Mouse (Mus musculus) forebrain, embryonic 16.5 days (tissue): ENCODE results near the gene Hist1h2bk. TPM values are rescaled to one million over a fixed set of nuclear protein-coding genes. Genes with fewer than 3 reads are reported as not detected.
A peak's percentile ranks its signal among the peaks of the same experiment; 100 is the strongest.

ENCODE experiments used
- ATAC-seq: fragments of 200-750 bp; cut with Nextera tagmentation; 2 replicates; pipeline ENCODE4 v1.8.0; 2017; ENCODE audit warnings: mild to moderate bottlenecking, moderate library complexity
- H3K27ac ChIP-seq: fragments of 300-500 bp; sonication (generic); 2 replicates; pipeline ENCODE4 v1.5.1; 2014; ENCODE audit warnings: low read length, control low read depth
- H3K27me3 ChIP-seq: fragments of 300-500 bp; sonication (generic); replicated peaks from 2 replicates; pipeline ENCODE4 v1.6.1; 2014; ENCODE audit warnings: low read length; ENCODE audit not compliant: control insufficient read depth, insufficient read depth
- H3K36me3 ChIP-seq: fragments of 300-500 bp; sonication (generic); 2 replicates; pipeline ENCODE4 v1.6.1; 2014; ENCODE audit not compliant: control insufficient read depth, insufficient read depth
- H3K4me1 ChIP-seq: fragments of 300-500 bp; sonication (generic); replicated peaks from 2 replicates; pipeline ENCODE4 v1.6.1; 2014; ENCODE audit warnings: low read length; ENCODE audit not compliant: control insufficient read depth, insufficient read depth
- H3K4me2 ChIP-seq: fragments of 300-500 bp; sonication (generic); 2 replicates; pipeline ENCODE4 v1.6.1; 2014; ENCODE audit warnings: mild to moderate bottlenecking, low read length, control low read depth
- H3K4me3 ChIP-seq: fragments of 300-500 bp; sonication (generic); replicated peaks from 2 replicates; pipeline ENCODE4 v1.5.1; 2014; ENCODE audit warnings: mild to moderate bottlenecking, low read length, control low read depth
- H3K9ac ChIP-seq: fragments of 300-500 bp; sonication (generic); replicated peaks from 2 replicates; pipeline ENCODE4 v1.6.1; 2014; ENCODE audit warnings: low read depth, low read length, control low read depth
- H3K9me3 ChIP-seq: fragments of 300-500 bp; sonication (generic); 2 replicates; pipeline ENCODE4 v1.6.1; 2016; ENCODE audit warnings: low read length; ENCODE audit not compliant: control insufficient read depth
- WGBS: fragments of 180-500 bp; shearing (Covaris S2); extraction: QIAGEN DNeasy Blood & Tissue Kit; methylation state at CpG from one replicate; pipeline ENCODE4 v1.1.7; 2014; 5-methylcytosine and 5-hydroxymethylcytosine counted together
- polyA plus RNA-seq: library from polyadenylated mRNA; unstranded; fragments of >200 nt; fragmentation: Nextera tagmentation; extraction: Ambion mirVana; gene quantifications from 2 replicates; pipeline ENCODE4 v1.2.1, GENCODE M21; 2015

Gene Hist1h2bk
- polyA plus RNA-seq, 1 experiment from 2014 or later: 3.3 TPM

DNA sequence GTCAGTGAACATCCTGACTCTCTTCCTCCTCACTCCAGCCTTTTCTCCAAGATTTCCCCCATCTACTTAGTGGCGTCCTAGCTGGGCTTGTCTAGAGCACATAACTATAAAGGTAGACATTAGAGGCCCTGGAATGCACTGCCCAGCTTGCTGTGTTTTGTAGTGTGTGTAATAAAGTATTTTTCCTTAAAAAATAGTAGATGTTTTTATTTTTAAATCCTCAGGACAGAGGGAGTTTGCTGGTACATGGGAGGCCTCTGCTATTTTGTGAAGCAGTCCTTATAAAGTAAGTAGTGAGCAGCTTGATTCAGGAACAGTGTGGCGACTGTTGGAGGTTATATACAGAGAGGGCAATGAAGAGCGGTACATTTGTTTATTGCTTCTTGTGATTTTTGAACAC lies 27.0 kb upstream of the Hist1h2bk start:
- Histone ChIP-seq H3K27me3 (peaks cover 77% of the 10 kb centered on the region), H3K9me3 (no peaks in the 10 kb centered on the region), H3K27ac (no peak overlapping the region), H3K9ac (no peak overlapping the region), H3K36me3 (no peaks in the 10 kb centered on the region), H3K4me3 (no peak overlapping the region), H3K4me2 (no peak overlapping the region), H3K4me1 (peaks cover 16% of the 10 kb centered on the region)
- 81% methylated on average over 3 of the region's 3 CpGs for WGBS
- no peak for ATAC-seq

DNA sequence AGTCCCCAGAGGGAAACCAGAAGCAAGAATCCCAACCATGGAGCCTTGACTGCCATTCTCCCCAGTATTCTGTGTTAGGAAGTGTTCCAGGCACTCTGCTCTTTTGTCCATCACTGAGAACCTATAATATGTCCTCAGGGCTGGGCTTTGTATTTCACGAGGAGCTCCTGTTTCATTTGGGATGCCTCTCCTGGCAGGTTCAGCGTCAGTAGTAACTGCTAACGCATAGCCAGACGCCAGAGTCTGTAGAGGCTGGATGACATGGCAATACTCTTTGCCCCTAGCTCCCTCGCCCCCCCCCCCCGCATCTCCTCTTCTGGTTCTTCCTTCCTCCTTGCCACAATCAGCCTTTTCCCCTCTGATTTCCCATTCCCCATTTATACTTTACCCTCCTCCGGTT lies 26.0 kb upstream of the Hist1h2bk start, which contains the start of gene Prss16:
TSS of gene Prss16 (minus strand) at position 101 of the 400 bp plus-strand sequence.
- Histone ChIP-seq H3K4me1 (peaks cover 16% of the 10 kb centered on the region), H3K9me3 (no peaks in the 10 kb centered on the region), H3K36me3 (no peaks in the 10 kb centered on the region), H3K27ac (no peak within 1 kb of the TSS), H3K9ac (no peak within 1 kb of the TSS), H3K27me3 (peaks cover 74% of the 10 kb centered on the region), H3K4me3 (no peak within 1 kb of the TSS), H3K4me2 (no peak within 1 kb of the TSS)
- ATAC-seq: no peak
- 29% methylated on average over 6 of the region's 7 CpGs for WGBS

DNA sequence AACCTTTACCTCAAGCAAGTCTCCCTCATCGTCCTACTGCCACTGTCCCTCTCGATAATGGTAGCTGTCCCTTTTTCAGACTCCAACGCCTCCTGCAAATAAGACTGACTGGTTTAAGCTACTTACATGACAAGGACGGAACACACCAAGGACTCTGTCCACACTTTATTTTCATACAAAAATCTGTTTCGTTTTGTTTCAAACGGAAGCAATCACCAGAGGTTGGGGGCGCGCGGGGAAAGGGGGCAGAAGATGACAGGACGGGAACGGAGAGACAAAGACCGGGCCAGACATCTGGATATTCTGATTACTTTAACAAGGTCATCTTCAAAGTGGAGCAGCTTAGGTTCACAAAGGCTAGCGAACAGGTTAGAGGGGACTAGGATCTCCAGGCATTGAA lies 22.0 kb upstream of the Hist1h2bk start:
- no peak overlapping the region for H3K27ac ChIP-seq
- H3K36me3 ChIP-seq: no peaks in the 10 kb centered on the region
- peaks cover 69% of the 10 kb centered on the region for H3K27me3 ChIP-seq
- H3K9ac ChIP-seq: no peak overlapping the region
- H3K9me3 ChIP-seq: peaks cover 4% of the 10 kb centered on the region; the same call in 1 of the 2 replicates
- WGBS: 17% methylated on average over 13 of the region's 13 CpGs
- no peak overlapping the region for H3K4me2 ChIP-seq
- no peak for ATAC-seq
- H3K4me3 ChIP-seq: no peak overlapping the region
- no peaks in the 10 kb centered on the region for H3K4me1 ChIP-seq

DNA sequence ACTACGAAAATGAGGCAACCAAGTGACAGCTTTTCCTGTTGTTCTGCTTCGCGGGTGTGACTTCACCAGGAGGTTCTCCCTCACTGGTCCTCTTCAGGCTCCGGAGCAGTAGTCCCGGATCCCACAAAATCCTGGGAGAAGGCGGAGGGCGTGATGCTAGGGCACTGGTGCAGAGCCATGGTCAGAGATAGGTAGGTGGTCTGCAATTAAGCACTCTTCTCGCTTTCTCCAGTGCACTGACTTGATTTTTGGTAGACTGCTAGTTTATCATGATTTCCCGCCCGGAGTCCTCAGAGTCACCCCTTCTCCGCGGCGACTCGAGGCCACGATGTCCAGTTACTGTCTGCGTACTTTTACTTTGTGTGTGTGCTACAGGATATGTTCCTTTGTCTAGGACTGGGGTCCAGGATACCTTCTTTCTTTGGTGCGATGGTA lies 21.2 kb upstream of the Hist1h2bk start:
- ATAC-seq: no peak
- peaks cover 69% of the 10 kb centered on the region for H3K27me3 ChIP-seq
- WGBS: 18% methylated on average over 17 of the region's 17 CpGs
- peaks cover 4% of the 10 kb centered on the region; the same call in 1 of the 2 replicates for H3K9me3 ChIP-seq
- H3K27ac ChIP-seq: no peak overlapping the region
- no peak overlapping the region for H3K9ac ChIP-seq
- no peaks in the 10 kb centered on the region for H3K4me1 ChIP-seq
- no peak overlapping the region for H3K4me2 ChIP-seq
- no peak overlapping the region for H3K4me3 ChIP-seq
- no peaks in the 10 kb centered on the region for H3K36me3 ChIP-seq

DNA sequence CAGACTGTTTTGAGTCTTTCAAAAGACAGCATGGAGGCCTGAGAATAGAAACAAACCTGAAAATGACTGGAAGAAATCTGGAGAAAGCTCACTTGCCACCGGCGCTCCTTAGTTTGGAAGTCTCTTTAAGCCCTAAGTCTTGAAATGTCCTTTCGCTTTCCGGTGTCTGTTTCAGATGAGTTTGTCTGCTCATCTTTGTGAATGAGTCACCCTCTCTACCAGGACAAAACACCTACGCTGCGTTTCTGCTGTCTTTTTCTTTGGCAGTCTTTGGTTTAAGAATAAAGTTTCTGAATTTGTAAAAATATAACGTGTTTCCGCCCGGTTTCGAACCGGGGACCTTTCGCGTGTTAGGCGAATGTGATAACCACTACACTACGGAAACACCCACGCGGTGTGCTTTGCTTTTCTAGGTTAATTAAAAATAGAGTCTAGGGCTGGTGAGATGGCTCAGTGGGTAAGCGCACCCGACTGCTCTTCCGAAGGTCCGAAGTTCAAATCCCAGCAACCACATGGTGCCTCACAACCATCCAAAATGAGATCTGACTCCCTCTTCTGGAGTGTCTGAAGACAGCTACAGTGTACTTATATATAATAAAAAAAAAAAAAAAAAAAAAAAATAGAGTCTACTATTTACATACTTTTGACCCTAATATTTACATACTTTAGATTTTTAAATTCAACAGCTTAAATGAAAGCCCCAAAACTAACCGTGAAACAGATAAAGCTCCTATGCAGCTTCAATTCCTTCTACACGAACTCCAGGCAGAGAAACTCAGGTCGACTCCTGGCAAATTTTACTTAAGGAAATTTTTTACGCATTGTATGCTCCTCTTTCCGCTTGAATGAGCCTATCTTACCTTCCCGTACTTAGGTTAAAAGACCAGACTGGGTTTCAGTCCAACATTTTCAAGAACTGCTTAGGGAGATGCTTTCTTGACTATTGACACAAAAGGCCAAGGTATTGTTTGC lies 19.9 kb upstream of the Hist1h2bk start:
- H3K36me3 ChIP-seq: no peaks in the 10 kb centered on the region
- peaks cover 10% of the 10 kb centered on the region for H3K4me1 ChIP-seq
- WGBS: 14% methylated on average over 27 of the region's 27 CpGs
- no peak overlapping the region for H3K27ac ChIP-seq
- ATAC-seq: peak; percentile 78
- peaks cover 62% of the 10 kb centered on the region for H3K27me3 ChIP-seq
- peaks cover 4% of the 10 kb centered on the region; the same call in 1 of the 2 replicates for H3K9me3 ChIP-seq
- H3K4me2 ChIP-seq: no peak overlapping the region
- H3K9ac ChIP-seq: no peak overlapping the region
- no peak overlapping the region for H3K4me3 ChIP-seq

DNA sequence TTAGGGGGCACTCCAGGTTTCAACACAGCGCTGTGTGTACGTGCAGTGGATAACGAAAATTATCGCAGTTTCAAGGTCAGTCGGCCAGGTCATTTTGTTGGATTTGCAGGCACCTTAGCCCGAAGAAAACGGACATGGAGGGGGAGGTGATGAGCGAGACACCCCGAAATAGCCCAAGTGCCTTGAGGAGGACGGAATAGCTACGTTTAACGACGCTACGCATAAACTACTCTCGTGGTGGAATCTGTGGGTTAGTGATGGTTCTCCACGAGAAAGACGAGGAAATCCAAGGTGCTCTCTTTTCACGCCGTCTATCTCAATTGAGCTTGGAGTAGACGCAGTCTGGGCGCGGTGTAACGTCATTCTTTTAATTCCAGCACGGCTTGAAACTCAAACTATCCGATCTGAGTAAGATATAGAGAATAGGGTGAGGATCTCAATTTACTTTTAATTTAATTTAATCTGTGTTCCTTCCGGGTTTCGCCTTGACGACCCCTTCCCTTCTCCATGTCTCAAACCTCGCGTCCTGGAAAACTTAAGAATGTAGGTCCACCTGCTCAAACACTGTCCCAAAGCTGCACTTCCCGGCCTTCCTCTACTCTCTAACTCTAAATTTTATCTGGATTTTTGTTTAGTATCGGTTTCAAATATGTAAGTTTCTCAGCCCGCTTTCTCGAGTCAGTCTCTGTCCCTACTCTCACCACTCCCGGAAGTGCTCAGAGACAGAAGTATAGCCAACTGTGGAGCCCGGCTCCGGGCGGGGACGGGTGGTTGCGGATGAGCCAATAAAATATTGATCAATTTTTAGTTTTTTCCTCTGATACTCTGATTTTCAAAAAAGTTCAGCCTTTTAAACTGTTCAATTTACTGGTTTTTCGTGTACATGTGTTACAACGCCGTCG lies 15.5 kb upstream of the Hist1h2bk start:
- H3K27me3 ChIP-seq: peaks cover 33% of the 10 kb centered on the region

DNA sequence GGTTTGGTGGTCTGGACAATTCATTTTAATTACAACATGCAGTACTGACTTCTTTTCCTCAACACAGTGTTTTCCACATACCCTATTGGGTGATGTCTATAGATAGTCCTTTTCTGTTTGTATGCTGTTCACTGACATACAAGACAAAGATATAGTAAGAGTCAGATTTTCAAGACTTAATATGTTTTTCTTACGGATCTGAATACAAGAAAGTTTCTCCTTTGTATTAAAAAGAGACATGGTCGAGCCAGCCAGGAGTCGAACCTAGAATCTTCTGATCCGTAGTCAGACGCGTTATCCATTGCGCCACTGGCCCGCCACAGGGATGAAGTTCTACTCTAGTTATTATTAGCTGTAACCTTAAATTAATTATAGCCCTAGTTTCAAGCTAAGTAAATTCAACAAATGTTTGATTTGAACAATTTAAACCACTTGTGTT lies 14.8 kb upstream of the Hist1h2bk start:
- Histone ChIP-seq H3K36me3 (no peaks in the 10 kb centered on the region), H3K4me2 (peak overlapping the region; percentile 50), H3K27ac (no peak overlapping the region), H3K4me3 (peak overlapping the region; percentile 44), H3K4me1 (peaks cover 20% of the 10 kb centered on the region), H3K9ac (no peak overlapping the region), H3K9me3 (no peaks in the 10 kb centered on the region), H3K27me3 (peaks cover 28% of the 10 kb centered on the region)
- ATAC-seq: peak; percentile 34; the same call in 1 of the 2 replicates
- under 1% methylated on average over 8 of the region's 8 CpGs for WGBS

More for the DNA sequence above, 15.5 kb upstream of the Hist1h2bk start:
- peak overlapping the region; percentile 50 for H3K4me2 ChIP-seq
- H3K9me3 ChIP-seq: peaks cover 3% of the 10 kb centered on the region; the same call in 1 of the 2 replicates
- peak overlapping the region; percentile 39 for H3K4me3 ChIP-seq
- H3K9ac ChIP-seq: no peak overlapping the region
- under 1% methylated on average over 44 of the region's 44 CpGs for WGBS
- H3K4me1 ChIP-seq: peaks cover 20% of the 10 kb centered on the region
- no peak for ATAC-seq
- no peak overlapping the region for H3K27ac ChIP-seq
- no peaks in the 10 kb centered on the region for H3K36me3 ChIP-seq

DNA sequence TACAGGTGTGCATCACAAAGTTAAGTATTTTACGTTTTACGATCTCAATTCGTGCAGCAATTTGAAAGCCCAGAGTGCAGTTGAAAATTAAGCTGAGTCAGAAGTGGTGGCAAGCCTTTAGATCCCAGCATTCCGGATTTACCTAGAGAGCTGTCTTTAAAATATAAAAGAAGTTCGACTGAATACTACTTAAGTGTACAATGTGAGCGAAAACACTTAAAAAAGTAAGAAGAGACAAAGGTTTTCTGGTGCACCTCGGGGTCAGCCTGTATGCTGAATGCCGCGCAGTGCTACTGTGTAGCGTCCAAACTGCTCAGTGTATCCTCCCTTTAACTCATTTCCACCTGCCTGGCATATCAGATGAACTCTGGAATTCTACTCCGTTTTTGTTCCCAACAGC lies 14.1 kb upstream of the Hist1h2bk start:
- ATAC-seq: no peak
- H3K9ac ChIP-seq: no peak overlapping the region
- no peaks in the 10 kb centered on the region for H3K9me3 ChIP-seq
- peaks cover 22% of the 10 kb centered on the region for H3K4me1 ChIP-seq
- no peak overlapping the region for H3K27ac ChIP-seq
- H3K4me2 ChIP-seq: peak overlapping the region; percentile 50
- whole genome bisulfite sequencing: under 1% methylated on average over 11 of the region's 11 CpGs
- H3K27me3 ChIP-seq: peaks cover 22% of the 10 kb centered on the region
- H3K36me3 ChIP-seq: no peaks in the 10 kb centered on the region
- H3K4me3 ChIP-seq: peak overlapping the region; percentile 44

DNA sequence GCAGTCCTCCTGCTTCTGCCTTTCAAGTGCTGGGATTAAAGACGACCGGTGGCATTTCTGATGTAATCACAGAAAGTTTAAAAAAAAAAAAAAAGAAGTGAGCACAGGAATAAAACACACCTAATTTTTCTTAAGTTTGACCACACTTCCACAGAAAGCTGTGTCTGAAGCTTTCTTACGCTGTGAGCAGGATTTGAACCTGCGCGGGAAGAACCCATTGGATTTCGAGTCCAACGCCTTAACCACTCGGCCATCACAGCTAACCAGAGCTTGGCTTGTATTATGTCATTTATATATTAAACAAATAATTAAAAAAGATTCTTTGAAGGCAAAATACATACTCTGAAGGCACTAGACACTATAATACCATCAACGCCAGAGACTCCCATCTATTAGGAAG lies 13.4 kb upstream of the Hist1h2bk start:
- peak overlapping the region; percentile 44 for H3K4me3 ChIP-seq
- H3K36me3 ChIP-seq: no peaks in the 10 kb centered on the region
- H3K27me3 ChIP-seq: peaks cover 22% of the 10 kb centered on the region
- peak overlapping the region; percentile 50 for H3K4me2 ChIP-seq
- H3K9me3 ChIP-seq: no peaks in the 10 kb centered on the region
- H3K4me1 ChIP-seq: peaks cover 24% of the 10 kb centered on the region
- no peak overlapping the region for H3K27ac ChIP-seq
- WGBS: under 1% methylated on average over 9 of the region's 9 CpGs
- ATAC-seq: peak; percentile 71
- no peak overlapping the region for H3K9ac ChIP-seq
